Mouse (Mus musculus) lung, adult 18-20 months (tissue): ENCODE data around the gene Gje1.
A peak's percentile ranks its signal among the peaks of the same experiment; 100 is the strongest.

ENCODE experiments used
- DNase-seq, 2 experiments: peaks; one replicate each; pipeline ENCODE4 v3.0.0; 2022; ENCODE audit warnings: mixed read lengths in 2 of 2

Gene Gje1

GRCm38 (mm10) chr10:14718114-14718513, at the start of gene Gje1:
Gene Gje1, minus strand, starts transcription at chr10:14718214.
- no peak for DNase-seq

GRCm38 (mm10) chr10:14760618-14761017, 42.6 kb upstream of the Gje1 start:
- no peak for DNase-seq

GRCm38 (mm10) chr10:14759665-14760558, 41.9 kb upstream of the Gje1 start:
- no peak for DNase-seq

- peak in 1 of 2 experiments; percentile 0 for DNase-seq
These were observed 16.3 kb upstream of the Gje1 start for GRCm38 (mm10) chr10:14734285-14734684.

- DNase-seq = no peak
These were observed 7.7 kb upstream of the Gje1 start for GRCm38 (mm10) chr10:14725671-14726070.

- peak; percentile 98 to 99 for DNase-seq
These were observed 12.6 kb downstream of the Gje1 start, which contains the start of the genes Vta1 and Nmbr for GRCm38 (mm10) chr10:14705072-14706066. Gene Vta1, minus strand, starts transcription at chr10:14705560. Gene Nmbr, plus strand, starts transcription at chr10:14705591.

- DNase-seq = no peak
These were observed 14.1 kb downstream of the Gje1 start for GRCm38 (mm10) chr10:14703830-14704420.

- no peak for DNase-seq
These were observed 14.8 kb downstream of the Gje1 start for GRCm38 (mm10) chr10:14703239-14703638.

GRCm38 (mm10) chr10:14690349-14690748, 27.7 kb downstream of the Gje1 start:
- no peak for DNase-seq

- DNase-seq = no peak
These were observed 29.1 kb downstream of the Gje1 start for GRCm38 (mm10) chr10:14688785-14689442.

GRCm38 (mm10) chr10:14685663-14686062, 32.4 kb downstream of the Gje1 start:
- DNase-seq = no peak

- DNase-seq = no peak
These were observed 51.9 kb downstream of the Gje1 start for GRCm38 (mm10) chr10:14666147-14666546.
